Mouse (Mus musculus): ENCODE measurements around the gene Tgfb1i1. TPM values are rescaled to one million over a fixed set of nuclear protein-coding genes. Genes with fewer than 3 reads are reported as not detected.

Tgfb1i1 gene
- polyA plus RNA-seq (2015; fragmentation: Illumina TruSeq; extraction: RNeasy Lipid Tissue Mini Kit (QIAGEN cat#74804); ENCODE audit: insufficient read depth, low replicate concordance): 13.0 TPM

DNA sequence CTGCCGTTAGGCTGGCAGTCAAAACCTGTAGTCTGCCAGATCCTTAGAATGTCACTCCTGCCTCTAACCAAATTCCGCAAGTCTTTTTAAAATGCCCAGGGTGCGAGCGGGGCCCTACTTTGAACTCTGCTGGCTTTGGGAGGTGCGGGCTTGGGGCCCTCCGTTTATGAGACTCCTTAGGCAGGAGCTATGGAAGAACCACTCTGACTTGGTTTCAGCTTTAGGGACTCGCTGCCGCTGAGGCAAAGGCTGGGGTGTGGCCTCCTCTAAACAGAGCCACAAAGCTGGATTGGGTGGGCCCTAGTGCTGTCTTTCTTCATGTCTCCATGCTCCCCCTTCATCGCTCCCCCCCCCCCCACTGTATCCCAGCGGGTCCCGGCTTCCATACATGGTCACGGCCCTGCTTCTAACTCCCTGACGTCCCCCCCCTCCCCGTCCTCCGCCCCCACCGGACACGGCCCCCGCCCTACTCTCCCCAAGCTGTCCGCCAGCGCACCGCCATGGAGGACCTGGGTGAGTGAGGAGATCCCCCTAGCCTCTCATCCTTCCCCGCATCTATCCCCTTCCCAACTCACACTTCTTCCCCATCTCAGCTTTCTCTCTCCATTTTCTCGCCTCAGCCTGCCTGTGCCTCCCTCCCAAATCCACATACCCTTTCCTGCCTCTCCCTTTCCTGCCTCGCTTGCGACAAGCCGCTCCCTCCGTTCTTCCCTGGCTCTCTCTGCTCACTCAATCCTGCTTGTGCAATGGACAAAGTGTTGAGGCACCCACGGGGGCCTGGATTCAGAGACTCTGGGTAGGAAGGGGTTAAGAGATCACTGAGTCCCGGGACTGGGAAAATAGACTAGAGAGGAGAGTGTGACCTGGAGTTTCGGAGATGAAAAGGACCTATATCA, at the start of gene Tgfb1i1:
Tgfb1i1 (plus strand) TSS at position 317 of the 896 bp plus-strand sequence.

DNA sequence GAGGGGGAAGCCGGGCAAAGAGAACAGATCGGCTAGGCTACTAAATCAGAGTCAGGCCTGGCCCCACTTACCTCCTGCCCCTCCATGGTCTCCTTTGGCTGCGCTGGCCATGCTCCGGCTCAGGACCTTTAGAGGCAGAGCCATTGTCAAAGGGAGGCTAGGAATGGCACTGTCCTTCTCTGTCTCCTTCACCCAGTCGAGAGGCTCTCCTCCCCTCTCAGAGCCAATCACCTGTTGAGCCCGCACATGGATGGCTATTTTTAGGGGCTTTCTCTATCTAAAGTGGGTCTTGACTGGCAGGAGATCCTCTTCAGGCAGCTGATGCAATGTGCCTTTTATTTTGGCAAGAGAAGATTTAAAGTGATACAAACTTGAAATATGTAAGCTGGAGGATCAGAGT, 40.5 kb upstream of the Tgfb1i1 start, which contains the start of gene Cox6a2:
Cox6a2 (minus strand) TSS at position 236 of the 400 bp plus-strand sequence.

DNA sequence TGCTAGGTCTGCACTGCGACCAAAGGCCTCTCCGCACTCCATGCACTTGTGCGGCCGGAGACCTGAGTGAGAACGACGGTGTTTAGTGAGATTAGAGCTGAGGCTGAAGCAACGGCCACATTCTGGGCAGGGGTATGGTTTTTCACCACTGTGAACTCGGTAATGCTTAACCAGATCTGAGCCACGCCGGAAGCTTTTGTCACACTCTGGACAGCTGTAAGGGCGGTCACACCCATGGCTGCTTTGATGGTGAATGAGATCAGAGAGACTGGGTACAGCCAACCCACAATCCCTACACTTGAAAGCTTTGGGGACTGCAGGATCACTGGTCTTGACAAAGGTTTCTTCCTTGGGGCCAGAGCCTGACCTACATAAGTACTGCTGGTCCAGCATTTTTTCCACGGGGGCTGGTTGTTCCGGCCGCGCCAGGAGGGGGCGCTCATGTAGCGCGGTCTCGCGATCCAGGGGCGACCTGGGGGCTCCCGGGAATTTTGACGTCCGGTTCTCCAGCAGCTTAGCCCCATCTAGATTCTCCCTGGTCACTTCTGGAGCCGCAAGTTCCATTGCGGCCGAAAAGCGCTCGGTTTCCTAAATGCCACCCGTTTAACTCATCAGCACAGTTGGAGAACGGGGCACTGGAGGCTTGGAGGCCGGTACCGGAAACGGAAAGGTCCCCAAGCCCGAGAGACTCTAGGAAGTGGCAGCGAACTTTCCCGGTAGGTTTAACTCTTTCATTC, 9.6 kb upstream of the Tgfb1i1 start, which contains the start of gene Armc5:
Armc5 (plus strand) TSS at position 487 of the 737 bp plus-strand sequence.

DNA sequence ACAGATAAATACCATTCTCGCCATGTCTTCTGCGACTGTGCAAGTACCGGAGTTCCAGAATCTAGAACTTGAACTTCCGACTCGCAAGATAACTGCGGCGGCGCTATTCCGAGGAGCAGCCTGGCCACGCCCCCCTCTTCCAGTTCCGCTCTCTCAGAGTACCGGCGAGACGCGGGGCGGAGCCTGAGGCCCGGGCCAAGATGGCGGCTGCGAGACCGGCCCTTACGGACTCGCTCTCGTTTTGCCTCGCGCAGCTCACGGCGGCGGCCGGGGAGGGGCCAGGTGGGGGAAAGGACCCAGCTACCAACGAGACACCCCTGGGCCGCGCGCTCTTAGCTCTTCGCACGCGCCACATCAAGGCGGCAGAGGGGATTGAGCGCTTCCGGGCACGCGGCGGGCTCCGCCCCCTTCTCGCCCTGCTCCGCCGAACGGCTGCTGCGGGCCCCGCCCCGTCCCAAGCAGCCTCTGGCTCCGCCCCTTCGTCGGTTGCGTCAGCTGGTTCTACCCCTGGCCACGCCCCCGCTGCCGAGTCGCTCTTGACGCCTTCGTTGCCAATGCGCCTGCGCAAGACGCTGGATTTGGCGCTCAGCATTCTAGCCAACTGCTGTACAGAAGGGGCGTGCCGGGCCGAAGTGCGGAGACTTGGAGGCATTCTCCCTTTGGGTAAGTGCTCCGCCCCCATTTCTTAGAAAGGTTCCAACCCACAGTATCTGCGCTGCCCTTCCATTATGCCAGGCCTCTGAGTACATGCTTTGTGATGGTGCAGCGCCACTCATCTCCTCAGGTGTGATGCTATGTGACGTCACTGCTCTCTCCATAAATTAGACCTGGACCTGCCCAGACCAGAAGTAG, 8.5 kb upstream of the Tgfb1i1 start, which contains the start of gene 9130023H24Rik:
9130023H24Rik (minus strand) TSS at position 105 of the 852 bp plus-strand sequence.

DNA sequence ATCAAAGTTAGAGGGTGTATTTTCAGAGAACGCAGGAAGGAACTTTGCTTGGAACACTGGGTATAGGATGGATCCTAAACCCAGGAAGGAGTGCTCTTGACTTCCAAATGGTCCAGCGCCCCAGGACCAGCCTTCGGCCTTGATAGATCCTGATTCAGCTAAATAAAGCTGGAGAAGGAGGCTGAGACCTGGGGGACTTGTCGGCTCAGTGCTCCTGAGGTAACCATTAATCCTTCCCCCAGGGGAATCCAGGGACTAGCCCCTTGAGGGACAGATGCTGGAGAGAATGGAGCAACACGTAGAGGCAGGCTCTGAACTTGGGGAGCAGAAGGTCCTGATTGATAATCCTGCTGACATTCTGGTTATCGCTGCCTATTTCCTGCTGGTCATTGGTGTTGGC, 18.8 kb downstream of the Tgfb1i1 start, which contains the start of gene Slc5a2:
Slc5a2 (plus strand) TSS at position 247 of the 400 bp plus-strand sequence.

DNA sequence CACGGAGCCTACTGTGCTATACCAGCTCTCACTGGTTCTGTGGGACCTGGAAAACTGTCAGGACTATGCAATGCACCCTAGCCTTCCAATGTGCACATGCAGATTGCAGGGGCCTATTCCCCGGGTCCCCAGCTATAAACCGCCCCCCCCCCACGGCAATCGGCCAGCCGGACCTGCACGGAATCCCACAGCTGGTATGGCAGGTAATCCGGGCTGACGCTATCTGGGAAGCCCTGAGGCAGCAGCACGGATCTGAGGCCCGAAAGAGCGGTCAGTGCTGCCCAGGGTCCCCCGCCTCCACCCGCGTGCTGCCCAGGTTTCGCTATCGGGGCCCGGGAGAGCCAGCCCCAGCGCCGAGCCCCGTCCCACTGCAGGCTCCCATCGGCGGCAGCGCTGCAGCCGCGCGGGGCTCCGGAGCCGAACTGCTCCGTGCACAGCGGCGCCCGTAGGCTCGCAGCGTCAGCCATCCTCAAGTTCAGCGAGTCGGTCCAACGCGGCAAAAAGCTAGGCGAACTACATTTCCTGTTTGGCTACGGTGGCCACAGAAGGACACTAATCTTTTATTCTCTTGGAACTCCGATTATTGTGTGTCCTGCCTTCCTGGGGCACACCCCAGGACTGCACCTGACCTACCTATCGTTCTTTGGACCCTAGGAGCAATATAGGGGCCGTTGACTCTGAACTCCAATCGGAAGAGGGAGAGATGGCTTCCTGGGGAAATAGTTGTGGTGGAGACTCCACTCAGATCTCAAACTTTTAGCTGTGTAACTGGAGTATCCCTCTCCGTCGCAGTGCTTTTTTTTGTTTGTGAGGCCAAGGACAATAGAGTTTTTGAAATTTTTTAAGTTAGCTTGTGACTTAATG, 51.2 kb downstream of the Tgfb1i1 start, which contains the start of gene BC017158:
BC017158 (minus strand) TSS at position 554 of the 864 bp plus-strand sequence.

Other genes starting within 250 kb of the Tgfb1i1 start
- gene Trim72, start 242.9 kb upstream of the Tgfb1i1 start, polyA plus RNA-seq (2015; fragmentation: Illumina TruSeq; extraction: RNeasy Lipid Tissue Mini Kit (QIAGEN cat#74804); ENCODE audit: insufficient read depth, low replicate concordance): 0.18 TPM
- 22.2 TPM for gene Itgam, start 184.2 kb upstream of the Tgfb1i1 start, polyA plus RNA-seq (2015; fragmentation: Illumina TruSeq; extraction: RNeasy Lipid Tissue Mini Kit (QIAGEN cat#74804); ENCODE audit: insufficient read depth, low replicate concordance)
- gene Gm49368, start 184.1 kb upstream of the Tgfb1i1 start, polyA plus RNA-seq (2015; fragmentation: Illumina TruSeq; extraction: RNeasy Lipid Tissue Mini Kit (QIAGEN cat#74804); ENCODE audit: insufficient read depth, low replicate concordance): 2.1 TPM
- gene Itgax, start 117.3 kb upstream of the Tgfb1i1 start, polyA plus RNA-seq (2015; fragmentation: Illumina TruSeq; extraction: RNeasy Lipid Tissue Mini Kit (QIAGEN cat#74804); ENCODE audit: insufficient read depth, low replicate concordance): 99.5 TPM
- 93.2 TPM for gene Itgad, start 92.4 kb upstream of the Tgfb1i1 start, polyA plus RNA-seq (2015; fragmentation: Illumina TruSeq; extraction: RNeasy Lipid Tissue Mini Kit (QIAGEN cat#74804); ENCODE audit: insufficient read depth, low replicate concordance)
- gene Cox6a2, start 40.4 kb upstream of the Tgfb1i1 start, polyA plus RNA-seq (2015; fragmentation: Illumina TruSeq; extraction: RNeasy Lipid Tissue Mini Kit (QIAGEN cat#74804); ENCODE audit: insufficient read depth, low replicate concordance): 0.69 TPM
- gene Armc5, start 9.5 kb upstream of the Tgfb1i1 start, polyA plus RNA-seq (2015; fragmentation: Illumina TruSeq; extraction: RNeasy Lipid Tissue Mini Kit (QIAGEN cat#74804); ENCODE audit: insufficient read depth, low replicate concordance): 3.1 TPM
- 5.1 TPM for gene 9130023H24Rik, start 8.8 kb upstream of the Tgfb1i1 start, polyA plus RNA-seq (2015; fragmentation: Illumina TruSeq; extraction: RNeasy Lipid Tissue Mini Kit (QIAGEN cat#74804); ENCODE audit: insufficient read depth, low replicate concordance)
- not detected for gene Slc5a2, start 18.8 kb downstream of the Tgfb1i1 start, polyA plus RNA-seq (2015; fragmentation: Illumina TruSeq; extraction: RNeasy Lipid Tissue Mini Kit (QIAGEN cat#74804); ENCODE audit: insufficient read depth, low replicate concordance)
- 21.1 TPM for gene BC017158, start 51.4 kb downstream of the Tgfb1i1 start, polyA plus RNA-seq (2015; fragmentation: Illumina TruSeq; extraction: RNeasy Lipid Tissue Mini Kit (QIAGEN cat#74804); ENCODE audit: insufficient read depth, low replicate concordance)
- gene Rgs10, start 171.9 kb downstream of the Tgfb1i1 start, polyA plus RNA-seq (2015; fragmentation: Illumina TruSeq; extraction: RNeasy Lipid Tissue Mini Kit (QIAGEN cat#74804); ENCODE audit: insufficient read depth, low replicate concordance): 160 TPM
- 222 TPM for gene Tial1, start 214.9 kb downstream of the Tgfb1i1 start, polyA plus RNA-seq (2015; fragmentation: Illumina TruSeq; extraction: RNeasy Lipid Tissue Mini Kit (QIAGEN cat#74804); ENCODE audit: insufficient read depth, low replicate concordance)

Measured in spleen, adult 10 weeks (tissue).